Mouse (Mus musculus) ovary, adult 10 weeks (tissue): ENCODE measurements around the gene Actl11. TPM values are rescaled to one million over a fixed set of nuclear protein-coding genes. Genes with fewer than 3 reads are reported as not detected.

Experiments used
- polyA plus RNA-seq: library from polyadenylated mRNA; stranded (reverse); fragments of 350-450 nt; fragmentation: Illumina TruSeq; extraction: RNeasy Lipid Tissue Mini Kit (QIAGEN cat#74804); gene quantifications from one replicate; pipeline ENCODE4 v1.2.3, GENCODE M21; 2014

The Actl11 gene
- not detected for polyA plus RNA-seq

GRCm38 (mm10) chr9:107928169-107928568, at the start of gene Actl11:
Gene Actl11, plus strand, starts transcription at chr9:107928469.

GRCm38 (mm10) chr9:107887804-107888266, 40.4 kb upstream of the Actl11 start, which contains the start of gene Mon1a:
Gene Mon1a, plus strand, starts transcription at chr9:107888151.

GRCm38 (mm10) chr9:107906252-107906966, 21.9 kb upstream of the Actl11 start, which contains the start of gene Mst1r:
Gene Mst1r, plus strand, starts transcription at chr9:107906873.

GRCm38 (mm10) chr9:107935374-107935773, 7.1 kb downstream of the Actl11 start, which contains the start of gene Camkv:
Gene Camkv, plus strand, starts transcription at chr9:107935674.

GRCm38 (mm10) chr9:107949922-107950235, 21.6 kb downstream of the Actl11 start, which contains the start of gene Traip:
Gene Traip, plus strand, starts transcription at chr9:107950136.

GRCm38 (mm10) chr9:107975399-107976386, 47.4 kb downstream of the Actl11 start, which contains the start of gene Uba7:
Gene Uba7, plus strand, starts transcription at chr9:107975505.

Other genes with a start within 250 kb of the Actl11 start
- not detected for gene Gnat1, start 248.8 kb upstream of the Actl11 start, polyA plus RNA-seq
- 0.57 TPM for gene Sema3f, start 218.0 kb upstream of the Actl11 start, polyA plus RNA-seq
- 190 TPM for gene Rbm5, start 157.5 kb upstream of the Actl11 start, polyA plus RNA-seq
- 116 TPM for gene Rbm6, start 55.2 kb upstream of the Actl11 start, polyA plus RNA-seq
- not detected for gene Mon1a, start 40.3 kb upstream of the Actl11 start, polyA plus RNA-seq
- gene Mst1r, start 21.6 kb upstream of the Actl11 start, polyA plus RNA-seq: 0.11 TPM
- not detected for gene Camkv, start 7.2 kb downstream of the Actl11 start, polyA plus RNA-seq
- 0.97 TPM for gene Traip, start 21.7 kb downstream of the Actl11 start, polyA plus RNA-seq
- 1.1 TPM for gene Uba7, start 47.0 kb downstream of the Actl11 start, polyA plus RNA-seq
- gene Gm20661, start 54.6 kb downstream of the Actl11 start, polyA plus RNA-seq: 0.91 TPM
- not detected for gene Inka1, start 57.4 kb downstream of the Actl11 start, polyA plus RNA-seq
- 2.7 TPM for gene Cdhr4, start 64.0 kb downstream of the Actl11 start, polyA plus RNA-seq
- not detected for gene Gm20662, start 67.9 kb downstream of the Actl11 start, polyA plus RNA-seq
- 40.0 TPM for gene Ip6k1, start 74.0 kb downstream of the Actl11 start, polyA plus RNA-seq
- gene Gmppb, start 120.8 kb downstream of the Actl11 start, polyA plus RNA-seq: not detected
- gene Amigo3, start 124.7 kb downstream of the Actl11 start, polyA plus RNA-seq: not detected
- gene Mst1, start 152.0 kb downstream of the Actl11 start, polyA plus RNA-seq: not detected
- 0.43 TPM for gene Rnf123, start 154.9 kb downstream of the Actl11 start, polyA plus RNA-seq
- gene Apeh, start 166.1 kb downstream of the Actl11 start, polyA plus RNA-seq: 10.7 TPM